In the genomic region with DNA sequence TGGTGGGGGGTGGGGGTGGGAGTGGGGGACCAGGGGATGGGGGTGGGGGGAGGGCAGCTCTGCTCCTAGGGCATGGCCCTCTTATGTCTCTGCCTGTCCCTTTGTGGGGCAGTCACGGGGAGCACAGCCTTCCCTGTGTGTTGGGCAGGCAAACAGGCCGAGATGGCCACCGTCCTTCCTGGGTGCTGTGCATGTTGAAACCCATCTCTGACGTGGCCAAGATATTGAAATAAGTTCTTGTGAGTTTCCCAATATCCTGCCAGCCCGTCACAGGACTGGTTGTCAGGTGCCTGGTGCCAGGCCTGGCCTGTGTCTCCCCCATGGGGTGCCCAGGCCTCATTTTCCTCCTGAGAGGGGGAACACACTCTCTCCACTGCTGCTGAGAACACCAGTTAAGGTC, we compare ENCODE assay signal across 9 mouse cellular contexts. TPM values are rescaled to one million over a fixed set of nuclear protein-coding genes. Genes with fewer than 3 reads are reported as not detected.
DNase-seq lines count a peak whose midpoint lies in the region; ATAC-seq and TF ChIP-seq lines count a peak whose summit lies in the region.
"Had no signal": no experiment of that assay in that cellular context is flagged by ENCODE, and none has a peak within 500 bp of the region (broad histone marks: within the 10 kb centered on the region; RNA-seq: fewer than 3 reads in every experiment).

No protein-coding gene starts in this region.

- no peaks in the 10 kb centered on the region for H3K9me3 ChIP-seq in intestine, postnatal 0 days (ENCODE audit: control insufficient read depth)

- no peaks in the 10 kb centered on the region for H3K27me3 ChIP-seq in intestine, postnatal 0 days (replicated peaks; ENCODE audit: control insufficient read depth, insufficient read depth, low read length)
- H3K27me3 ChIP-seq: Patski had no signal

- H3K4me2 ChIP-seq in intestine, postnatal 0 days (replicated peaks; ENCODE audit: low read depth) = no peak overlapping the region

- ATAC-seq in monocyte, adult 5-6 weeks (replicated peaks; ENCODE audit: insufficient number of reproducible peaks, low FRiP score, low TSS enrichment, poor library complexity, severe bottlenecking) = peak; percentile 66
- no peak for ATAC-seq in intestine, postnatal 0 days
- ATAC-seq: Patski had no signal

- no peak overlapping the region for H3K4me3 ChIP-seq in bone marrow, adult 2 months (replicated peaks; ENCODE audit: control insufficient read depth, low read depth, low read length)
- H3K4me3 ChIP-seq in lung, adult 2 months (replicated peaks; ENCODE audit: extremely low read depth, low read depth, low read length) = no peak overlapping the region
- no peak overlapping the region for H3K4me3 ChIP-seq in intestine, postnatal 0 days (ENCODE audit: low read depth, low read length)

- WGBS in bone marrow, adult 2 months = 42% methylated on average over 5 of the region's 5 CpGs
- WGBS in lung, adult 2 months = 63% methylated on average over 5 of the region's 5 CpGs
- WGBS in intestine, postnatal 0 days = 91% methylated on average over 5 of the region's 5 CpGs

- peak; percentile 26; the same call in 1 of the 2 replicates for TF ChIP-seq CTCF in bone marrow, adult 2 months (IDR thresholded peaks at IDR 0.05; ENCODE audit: control insufficient read depth, insufficient read depth, low read length)
- no peak for TF ChIP-seq CTCF in lung, adult 2 months (IDR thresholded peaks at IDR 0.05; ENCODE audit: insufficient read depth, low read length)
- no peak for TF ChIP-seq CTCF in intestine, postnatal 0 days (IDR thresholded peaks at IDR 0.05; ENCODE audit: low read depth)

- H3K4me1 ChIP-seq in bone marrow, adult 2 months (ENCODE audit: control insufficient read depth, insufficient read depth, low read length) = peaks cover 17% of the 10 kb centered on the region
- H3K4me1 ChIP-seq in lung, adult 2 months (ENCODE audit: control insufficient read depth, insufficient read depth, low read length) = peaks cover 28% of the 10 kb centered on the region
- peaks cover 52% of the 10 kb centered on the region for H3K4me1 ChIP-seq in intestine, postnatal 0 days (replicated peaks; ENCODE audit: control insufficient read depth, insufficient read depth, low read length)

- H3K27ac ChIP-seq in bone marrow, adult 2 months (ENCODE audit: control insufficient read depth, insufficient read depth, low read depth, low read length, poor library complexity) = peak overlapping the region; percentile 74
- H3K27ac ChIP-seq in intestine, postnatal 0 days (ENCODE audit: low read depth, low read length) = no peak overlapping the region

- DNase-seq in spleen, postnatal 4 days (ENCODE audit: low spot score in 2 of 2) = peak; percentile 44 to 73
- DNase-seq in spleen, adult 18-20 months = no peak
- DNase-seq in lung, adult 2 months = peak; percentile 58
- DNase-seq in gastrocnemius, postnatal 4 days (ENCODE audit: low spot score in 2 of 2) = no peak
- DNase-seq: kidney, adult 18-20 months had no signal

- no peaks in the 10 kb centered on the region for H3K36me3 ChIP-seq in intestine, postnatal 0 days (ENCODE audit: control insufficient read depth, insufficient read depth)

- H3K9ac ChIP-seq in intestine, postnatal 0 days (ENCODE audit: low read depth, low read length) = no peak overlapping the region

- TF ChIP-seq POLR2A in bone marrow, adult 2 months (IDR thresholded peaks at IDR 0.05; ENCODE audit: borderline replicate concordance, control insufficient read depth, low read depth, low read length) = peak; percentile 52; the same call in 1 of the 2 replicates
- TF ChIP-seq POLR2A in lung, adult 2 months (IDR thresholded peaks at IDR 0.05; ENCODE audit: borderline replicate concordance, extremely low read depth, low read depth, low read length) = no peak

RNA-seq across cellular contexts. Expression of gene Rxra, which starts 37.9 kb away (rescaled TPM):
- 4.9 and 7.3 TPM in 2 replicates for polyA plus RNA-seq in bone marrow, adult 2 months (2011; ENCODE audit: insufficient read depth, insufficient read length, low replicate concordance, missing spikeins)
- polyA plus RNA-seq in lung, adult 2 months (2012; rRNA removed) = 71.3 and 81.8 TPM in 2 replicates
- 19.7 to 21.3 TPM (median 21.2 TPM) in 3 replicates for total RNA-seq in monocyte, adult 5-6 weeks (2017)
- 9.0 and 10.2 TPM in 2 replicates for polyA plus RNA-seq in intestine, postnatal 0 days (2015; fragmentation: Nextera tagmentation; extraction: Ambion mirVana)
- total RNA-seq in gastrocnemius, postnatal 4 days (2021) = 10 to 100 TPM; 59.0 to 60.2 TPM

Comparison
In these comparisons a context has a peak if more than half of its experiments do, and no peak if none do; other contexts are left out.
1. DNase-seq: peak in spleen, postnatal 4 days (2 of 2) and lung, adult 2 months (single experiment); none in spleen, adult 18-20 months (0 of 2) and gastrocnemius, postnatal 4 days (0 of 2).